8 mouse cellular contexts compared by ENCODE assay signal in genomic region chr3:134146373-134147224, GRCm38 (mm10).
DNase-seq lines count a peak whose midpoint lies in the region; ATAC-seq and TF ChIP-seq lines count a peak whose summit lies in the region.

No protein-coding gene starts in this region.

- peak overlapping the region; percentile 70 for H3K27ac ChIP-seq in heart, embryonic 10.5 days
- H3K27ac ChIP-seq in lung, embryonic 14.5 days (ENCODE audit: low read depth), result no peak overlapping the region

- H3K9ac ChIP-seq in lung, embryonic 14.5 days, result no peak overlapping the region

- no peaks in the 10 kb centered on the region for H3K9me3 ChIP-seq in heart, embryonic 10.5 days
- H3K9me3 ChIP-seq in lung, embryonic 14.5 days (ENCODE audit: low read depth, low read length), result no peaks in the 10 kb centered on the region

- peak overlapping the region; percentile 55 for H3K4me2 ChIP-seq in lung, embryonic 14.5 days

- H3K36me3 ChIP-seq in heart, embryonic 10.5 days, result no peaks in the 10 kb centered on the region
- no peaks in the 10 kb centered on the region for H3K36me3 ChIP-seq in lung, embryonic 14.5 days (ENCODE audit: insufficient read depth)

- 12% methylated on average over 14 of the region's 14 CpGs for WGBS in heart, embryonic 10.5 days
- 8% methylated on average over 14 of the region's 14 CpGs for WGBS in lung, embryonic 14.5 days

- H3K4me3 ChIP-seq in heart, embryonic 10.5 days, result peak overlapping the region; percentile 50
- H3K4me3 ChIP-seq in lung, embryonic 14.5 days (ENCODE audit: low read depth, low read length), result peak overlapping the region; percentile 26

- H3K27me3 ChIP-seq in heart, embryonic 10.5 days (ENCODE audit: insufficient read depth, poor library complexity, severe bottlenecking), result no peaks in the 10 kb centered on the region
- H3K27me3 ChIP-seq in lung, embryonic 14.5 days (ENCODE audit: insufficient read depth, low read length), result no peaks in the 10 kb centered on the region

- no peak for TF ChIP-seq CTCF in lung, embryonic 14.5 days (IDR thresholded peaks at IDR 0.05; ENCODE audit: low read depth)

- ATAC-seq in cerebellum, adult (ENCODE audit: insufficient number of reproducible peaks, low FRiP score, low TSS enrichment), result no peak
- ATAC-seq in lung, embryonic 14.5 days (ENCODE audit: insufficient read depth), result peak; percentile 92

- DNase-seq in cerebellum, postnatal 14 days, result peak; percentile 1 to 4
- peak; percentile 82 for DNase-seq in embryo, embryonic 11 days
- DNase-seq in heart, embryonic 10.5 days (ENCODE audit: low spot score), result peak; percentile 84
- DNase-seq in layer of hippocampus, postnatal 14 days (ENCODE audit: low spot score in 2 of 2), result peak; percentile 24 to 37
- peak; percentile 70 for DNase-seq in lung, embryonic 14.5 days
- peak; percentile 83 for DNase-seq in retina, postnatal 1 day
- DNase-seq in thymus, postnatal 4 days, result no peak

- H3K4me1 ChIP-seq in heart, embryonic 10.5 days, result peaks cover 10% of the 10 kb centered on the region
- no peaks in the 10 kb centered on the region for H3K4me1 ChIP-seq in lung, embryonic 14.5 days (ENCODE audit: insufficient read depth)
